Mouse (Mus musculus): Measurements from ENCODE around the gene Map7.

GRCm38 (mm10) chr10:20204696-20205431 lies 56.6 kb downstream of the Map7 start:
- TF ChIP-seq POLR2A (IDR thresholded peaks at IDR 0.05; ENCODE audit: borderline replicate concordance, insufficient read depth, low read length) (no peak), CTCF (IDR thresholded peaks at IDR 0.05; ENCODE audit: borderline replicate concordance, insufficient read depth, low read depth, low read length) (no peak)
